Mouse (Mus musculus): Measurements from ENCODE around the gene Tmem79. TPM values are rescaled to one million over a fixed set of nuclear protein-coding genes. Genes with fewer than 3 reads are reported as not detected.
A peak's percentile ranks its signal among the peaks of the same experiment; 100 is the strongest.

The Tmem79 gene
- total and polyA plus RNA-seq, 3 experiments, result 1.6 to 3.7 (median 3.2) TPM

DNA sequence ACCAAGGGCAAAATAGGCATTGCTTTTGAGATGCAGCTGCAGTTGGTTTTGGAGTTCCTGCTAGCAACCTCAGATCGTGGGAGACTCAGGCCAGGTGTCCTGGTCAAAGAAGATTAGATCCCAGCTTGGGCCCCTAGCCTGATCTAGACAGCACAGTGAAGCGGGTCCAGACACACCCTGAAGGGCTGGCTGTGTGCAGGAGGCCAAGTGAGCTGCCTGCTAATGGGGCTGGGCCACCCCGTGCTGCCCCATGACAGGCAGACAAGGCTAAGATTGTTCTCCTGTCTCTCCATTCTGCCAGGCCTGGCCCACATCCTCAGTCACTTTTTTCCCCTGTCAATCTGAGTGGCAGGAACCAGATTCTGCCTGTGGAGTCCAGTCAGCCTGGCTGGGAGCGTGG is 27.8 kb upstream of the Tmem79 start:
- H3K27ac ChIP-seq (ENCODE audit: insufficient read depth, low read depth), result no peak overlapping the region
- no peak overlapping the region for H3K9ac ChIP-seq (ENCODE audit: insufficient read depth, low read depth)
- no peak for DNase-seq (ENCODE audit: extremely low read depth)
- H3K4me2 ChIP-seq (ENCODE audit: insufficient read depth, low read depth, poor library complexity, severe bottlenecking), result no peak overlapping the region
- TF ChIP-seq POLR2A (IDR thresholded peaks at IDR 0.05; ENCODE audit: low read depth, low read length) (0 out of 2 replicates have a peak, but pooled peaks have one; percentile 14), TCF12 (IDR thresholded peaks at IDR 0.05; ENCODE audit: low read depth, low read length) (no peak)
- dilution Hi-C loops (cut with MboI; ENCODE audit: extremely low pct_ligation_motif_present, extremely low pct_unique_long_range_greater_than_20kb, low sequenced_read_pairs) (no loop called here), in situ Hi-C loops (cut with MboI; ENCODE audit: low pct_ligation_motif_present, low pct_unique_long_range_greater_than_20kb, low sequenced_read_pairs) (no loop called here)
- peaks cover 39 to 70% of the 10 kb centered on the region in 2 experiments for H3K36me3 ChIP-seq (replicated peaks in 1 of 2; ENCODE audit: control insufficient read depth in 1 of 2, insufficient read depth in 1 of 2, low read length in 1 of 2)
- H3K9me3 ChIP-seq (replicated peaks; ENCODE audit: low read length), result no peaks in the 10 kb centered on the region
- no peaks in the 10 kb centered on the region for H3K79me2 ChIP-seq (replicated peaks; ENCODE audit: control insufficient read depth, extremely low read depth, insufficient read depth, poor library complexity, severe bottlenecking)
- H3K4me3 ChIP-seq (replicated peaks in 1 of 3; ENCODE audit: low read depth in 2 of 3, low read length in 2 of 3, poor library complexity in 1 of 3), result no peak overlapping the region
- no peaks in the 10 kb centered on the region for H3K4me1 ChIP-seq (ENCODE audit: control insufficient read depth in 1 of 2, insufficient read depth in 2 of 2)
- no peaks in the 10 kb centered on the region for H3K27me3 ChIP-seq (replicated peaks)

GRCm38 (mm10) chr3:88361612-88362313 is 25.8 kb upstream of the Tmem79 start:
- H3K36me3 ChIP-seq (replicated peaks in 1 of 2; ENCODE audit: control insufficient read depth in 1 of 2, insufficient read depth in 1 of 2, low read length in 1 of 2), result peaks cover 57 to 89% of the 10 kb centered on the region in 2 experiments
- no peak overlapping the region for H3K27ac ChIP-seq (ENCODE audit: insufficient read depth, low read depth)
- dilution Hi-C loops (cut with MboI; ENCODE audit: extremely low pct_ligation_motif_present, extremely low pct_unique_long_range_greater_than_20kb, low sequenced_read_pairs), result no loop called here
- no peaks in the 10 kb centered on the region for H3K4me1 ChIP-seq (ENCODE audit: control insufficient read depth in 1 of 2, insufficient read depth in 2 of 2)
- H3K4me2 ChIP-seq (ENCODE audit: insufficient read depth, low read depth, poor library complexity, severe bottlenecking), result no peak overlapping the region
- no peaks in the 10 kb centered on the region for H3K27me3 ChIP-seq (replicated peaks)
- H3K9me3 ChIP-seq (replicated peaks; ENCODE audit: low read length), result no peaks in the 10 kb centered on the region
- H3K79me2 ChIP-seq (replicated peaks; ENCODE audit: control insufficient read depth, extremely low read depth, insufficient read depth, poor library complexity, severe bottlenecking), result no peaks in the 10 kb centered on the region
- H3K4me3 ChIP-seq (replicated peaks in 1 of 3; ENCODE audit: low read depth in 2 of 3, low read length in 2 of 3, poor library complexity in 1 of 3), result no peak overlapping the region
- H3K9ac ChIP-seq (ENCODE audit: insufficient read depth, low read depth), result no peak overlapping the region
- TF ChIP-seq POLR2AphosphoS2 (IDR thresholded peaks at IDR 0.05; ENCODE audit: low read depth, low read length) (no peak), TCF12 (IDR thresholded peaks at IDR 0.05; ENCODE audit: low read depth, low read length) (no peak), RCOR1 (conservative IDR thresholded peaks at IDR 0.05; ENCODE audit: low read depth, low read length) (no peak), KAT2A (IDR thresholded peaks at IDR 0.05; ENCODE audit: insufficient replicate concordance, low read length) (no peak), ELF1 (IDR thresholded peaks at IDR 0.05; ENCODE audit: low read depth, low read length) (no peak), MAX (IDR thresholded peaks at IDR 0.05; ENCODE audit: low read length) (no peak), GABPA (IDR thresholded peaks at IDR 0.05; ENCODE audit: insufficient replicate concordance, low read depth, low read length) (no peak), RAD21 (IDR thresholded peaks at IDR 0.05; ENCODE audit: low read depth, low read length) (no peak), ZNF384 (IDR thresholded peaks at IDR 0.05; ENCODE audit: low read depth, low read length) (no peak), MAFK (IDR thresholded peaks at IDR 0.05; ENCODE audit: insufficient replicate concordance, low read length) (no peak), SIN3A (IDR thresholded peaks at IDR 0.05; ENCODE audit: low read length) (no peak)
- no peak for DNase-seq (ENCODE audit: extremely low read depth)
- in situ Hi-C loops (cut with MboI; ENCODE audit: low pct_ligation_motif_present, low pct_unique_long_range_greater_than_20kb, low sequenced_read_pairs), result no loop called here

DNA sequence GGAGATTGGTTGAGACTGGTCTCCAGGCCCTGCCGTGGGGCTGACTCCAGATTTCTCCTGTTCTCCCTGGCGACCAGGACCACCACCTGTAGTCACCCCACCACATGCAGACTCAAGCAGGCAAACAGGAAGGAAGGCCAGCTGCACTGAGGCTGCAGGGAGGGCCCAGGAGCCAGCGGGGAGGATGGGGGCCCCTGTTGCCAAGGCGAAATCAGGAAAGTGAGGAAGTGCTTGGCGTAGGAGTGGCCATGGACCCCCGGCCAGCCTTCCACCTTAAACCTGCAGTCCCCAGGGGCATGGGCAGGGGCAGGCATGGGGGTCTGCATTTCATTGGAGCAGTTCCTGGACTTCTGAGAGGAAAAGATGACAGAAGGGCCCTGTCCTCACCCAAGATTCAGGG is 25.1 kb upstream of the Tmem79 start:
- no peak for TF ChIP-seq CTCF (conservative IDR thresholded peaks at IDR 0.05 in 1 of 2, IDR thresholded peaks at IDR 0.05 in 1 of 2; ENCODE audit: low read depth in 2 of 2, low read length in 2 of 2)
- no peak for TF ChIP-seq SMC3 (IDR thresholded peaks at IDR 0.05; ENCODE audit: low read depth, low read length)
- TF ChIP-seq JUND (conservative IDR thresholded peaks at IDR 0.05; ENCODE audit: low read depth, low read length), result no peak
- no peak for TF ChIP-seq MAFK (IDR thresholded peaks at IDR 0.05; ENCODE audit: insufficient replicate concordance, low read length)
- TF ChIP-seq IRF4 (IDR thresholded peaks at IDR 0.05; ENCODE audit: low read depth, low read length), result no peak
- TF ChIP-seq EP300 (IDR thresholded peaks at IDR 0.05; ENCODE audit: low read length), result no peak
- no peak for TF ChIP-seq ELF1 (IDR thresholded peaks at IDR 0.05; ENCODE audit: low read depth, low read length)
- no peak for TF ChIP-seq MAX (IDR thresholded peaks at IDR 0.05; ENCODE audit: low read length)
- in situ Hi-C loops (cut with MboI; ENCODE audit: low pct_ligation_motif_present, low pct_unique_long_range_greater_than_20kb, low sequenced_read_pairs) (no loop called here), dilution Hi-C loops (cut with MboI; ENCODE audit: extremely low pct_ligation_motif_present, extremely low pct_unique_long_range_greater_than_20kb, low sequenced_read_pairs) (no loop called here)
- Histone ChIP-seq H3K9me3 (replicated peaks; ENCODE audit: low read length) (no peaks in the 10 kb centered on the region), H3K4me1 (ENCODE audit: control insufficient read depth in 1 of 2, insufficient read depth in 2 of 2) (no peaks in the 10 kb centered on the region), H3K4me3 (replicated peaks in 1 of 3; ENCODE audit: low read depth in 2 of 3, low read length in 2 of 3, poor library complexity in 1 of 3) (no peak overlapping the region), H3K36me3 (replicated peaks in 1 of 2; ENCODE audit: control insufficient read depth in 1 of 2, insufficient read depth in 1 of 2, low read length in 1 of 2) (peaks cover 63 to 94% of the 10 kb centered on the region in 2 experiments), H3K9ac (ENCODE audit: insufficient read depth, low read depth) (no peak overlapping the region), H3K4me2 (ENCODE audit: insufficient read depth, low read depth, poor library complexity, severe bottlenecking) (no peak overlapping the region), H3K79me2 (replicated peaks; ENCODE audit: control insufficient read depth, extremely low read depth, insufficient read depth, poor library complexity, severe bottlenecking) (no peaks in the 10 kb centered on the region), H3K27me3 (replicated peaks) (no peaks in the 10 kb centered on the region), H3K27ac (ENCODE audit: insufficient read depth, low read depth) (no peak overlapping the region)
- no peak for DNase-seq (ENCODE audit: extremely low read depth)

All from CH12.LX (cell line).